Mouse (Mus musculus) spleen, postnatal 4 days (tissue): Measurements from ENCODE around the gene Dnajb2.

Source experiments
- DNase-seq, 2 experiments: peaks; one replicate each; pipeline ENCODE4 v3.0.0; 2022; ENCODE audit warnings: low spot score in 2 of 2

Dnajb2 gene

GRCm38 (mm10) chr1:75236117-75237050, at the start of gene Dnajb2:
Gene Dnajb2 (plus strand): TSS chr1:75236406.
- DNase-seq, result peak; percentile 89 to 93

GRCm38 (mm10) chr1:75187126-75187525, 49.1 kb upstream of the Dnajb2 start:
- DNase-seq, result no peak

GRCm38 (mm10) chr1:75187914-75188483, 48.2 kb upstream of the Dnajb2 start:
- DNase-seq, result no peak

- peak in 1 of 2 experiments; percentile 65 for DNase-seq
These were observed 45.6 kb upstream of the Dnajb2 start for GRCm38 (mm10) chr1:75190577-75190976.

- no peak for DNase-seq
These were observed 45.0 kb upstream of the Dnajb2 start for GRCm38 (mm10) chr1:75191258-75191621.

- DNase-seq, result peak; percentile 94
These were observed 44.4 kb upstream of the Dnajb2 start, which contains the start of the genes Ankzf1 and Atg9a for GRCm38 (mm10) chr1:75191622-75192402. Gene Ankzf1 (plus strand): TSS chr1:75192151. Gene Atg9a (minus strand): TSS chr1:75192196.

DNA sequence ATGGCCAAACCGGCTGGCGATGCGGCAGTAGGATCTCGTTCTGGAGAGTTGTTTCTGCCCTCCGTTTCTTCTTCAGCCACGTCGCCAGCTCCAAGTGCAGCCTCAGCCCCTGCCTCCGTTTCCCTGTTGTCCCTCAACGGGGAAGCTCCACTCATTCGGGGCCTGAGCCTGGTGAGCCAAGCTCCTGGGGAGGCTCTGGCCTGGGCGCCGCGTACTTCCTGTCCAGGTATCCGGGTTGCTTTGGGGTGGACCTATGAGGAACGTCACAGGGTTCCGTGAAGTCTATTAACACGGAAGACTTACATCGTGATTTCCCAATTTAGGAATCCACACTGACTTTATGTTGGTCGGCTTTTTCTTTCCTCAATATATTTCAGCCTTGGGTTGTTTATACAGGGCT, 43.8 kb upstream of the Dnajb2 start:
- peak; percentile 45 to 73 for DNase-seq

DNA sequence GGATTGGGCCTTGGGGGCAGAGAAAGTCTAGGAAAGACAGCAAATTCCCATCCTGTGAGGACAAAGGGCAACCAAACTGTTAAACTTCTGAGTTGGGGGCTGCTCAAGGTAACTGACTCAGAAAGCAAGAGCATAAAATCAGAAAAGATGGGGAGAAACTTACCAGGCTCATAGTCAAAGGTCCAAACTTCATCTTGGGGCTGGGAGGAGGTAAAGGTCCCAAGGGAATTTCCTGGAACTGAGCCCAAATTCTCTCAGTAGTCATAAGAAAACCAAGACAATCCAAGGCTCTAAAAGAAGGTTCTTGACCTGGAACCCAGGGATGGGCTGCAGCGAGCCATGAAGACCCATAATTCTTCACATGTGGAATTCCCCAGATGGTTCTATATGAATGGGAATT, 35.0 kb upstream of the Dnajb2 start:
- DNase-seq, result no peak

GRCm38 (mm10) chr1:75208967-75209678, 27.1 kb upstream of the Dnajb2 start:
- peak; percentile 51 to 77 for DNase-seq

- peak; percentile 94 to 97 for DNase-seq
These were observed 25.8 kb upstream of the Dnajb2 start, which contains the start of the genes Glb1l and Stk16 for GRCm38 (mm10) chr1:75210136-75211087. Gene Glb1l (minus strand): TSS chr1:75210813. Gene Stk16 (plus strand): TSS chr1:75210838.

- no peak for DNase-seq
These were observed 25.0 kb upstream of the Dnajb2 start for GRCm38 (mm10) chr1:75211141-75211708.

DNA sequence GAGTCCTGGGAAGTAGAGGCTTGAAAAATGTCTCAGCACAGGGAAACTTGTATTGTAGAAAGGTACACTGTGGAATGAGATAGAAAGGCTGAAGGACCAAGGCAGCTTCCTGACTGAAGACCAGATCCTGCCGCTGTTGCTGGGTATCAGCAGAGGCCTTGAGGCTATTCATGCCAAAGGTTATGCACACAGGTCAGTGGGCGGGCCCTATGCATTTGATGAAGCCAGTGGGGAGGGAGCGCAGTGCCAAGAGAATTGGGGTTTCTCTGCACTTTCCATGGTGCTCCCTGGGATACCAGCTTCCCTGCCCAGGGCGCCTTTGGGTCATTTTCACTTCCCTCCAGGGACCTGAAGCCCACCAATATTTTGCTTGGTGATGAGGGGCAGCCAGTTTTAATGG, 23.7 kb upstream of the Dnajb2 start:
- no peak for DNase-seq

- DNase-seq, result peak; percentile 49 to 74
These were observed 23.1 kb upstream of the Dnajb2 start for GRCm38 (mm10) chr1:75213096-75213495.

- DNase-seq, result peak in 1 of 2 experiments; percentile 59
These were observed 21.8 kb upstream of the Dnajb2 start for GRCm38 (mm10) chr1:75214442-75214841.

- peak in 1 of 2 experiments; percentile 67 for DNase-seq
These were observed 21.3 kb upstream of the Dnajb2 start for GRCm38 (mm10) chr1:75214886-75215285.

DNA sequence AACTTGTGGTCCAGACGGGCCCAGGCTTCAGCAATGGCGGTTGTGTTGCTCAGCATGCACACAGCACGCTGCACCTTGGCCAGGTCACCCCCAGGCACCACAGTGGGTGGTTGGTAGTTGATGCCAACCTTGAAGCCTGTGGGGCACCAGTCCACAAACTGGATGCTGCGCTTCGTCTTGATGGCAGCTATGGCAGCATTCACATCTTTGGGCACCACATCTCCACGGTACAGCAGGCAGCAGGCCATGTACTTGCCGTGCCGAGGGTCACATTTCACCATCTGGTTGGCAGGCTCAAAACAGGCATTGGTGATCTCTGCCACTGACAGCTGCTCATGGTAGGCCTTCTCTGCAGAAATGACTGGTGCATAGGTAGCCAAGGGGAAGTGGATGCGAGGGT, 20.4 kb upstream of the Dnajb2 start:
- peak in 1 of 2 experiments; percentile 65 for DNase-seq

- peak; percentile 66 to 71 for DNase-seq
These were observed 19.2 kb upstream of the Dnajb2 start for GRCm38 (mm10) chr1:75216797-75217585.

- DNase-seq, result no peak
These were observed 18.3 kb upstream of the Dnajb2 start for GRCm38 (mm10) chr1:75217893-75218226.
